10 mouse cellular contexts compared by ENCODE assay signal in genomic region chr8:122181414-122181813, GRCm38 (mm10).
DNase-seq lines count a peak whose midpoint lies in the region; ATAC-seq and TF ChIP-seq lines count a peak whose summit lies in the region.
"Had no signal": no experiment of that assay in that cellular context is flagged by ENCODE, and none has a peak within 500 bp of the region (broad histone marks: within the 10 kb centered on the region; RNA-seq: fewer than 3 reads in every experiment).

No protein-coding gene starts in this region.

- in situ Hi-C loops in Patski (cut with MboI; ENCODE audit: low pct_unique_long_range_greater_than_20kb), result no loop called here

- TF ChIP-seq CTCF in Patski (IDR thresholded peaks at IDR 0.05), result no peak

- CTCF ChIA-PET in Patski (lab: Charles Lee), result interaction anchor here (1.2 to 1.7 kb wide), 3 partner anchors 9 to 45 kb away, joined by 3 to 7 read pairs (median 7); no protein-coding TSS in a partner anchor

- H3K4me3 ChIP-seq in limb, embryonic 15.5 days, result no peak overlapping the region
- H3K4me3 ChIP-seq in midbrain, embryonic 15.5 days, result no peak overlapping the region
- H3K4me3 ChIP-seq: layer of hippocampus, adult 2 months had no signal

- H3K4me1 ChIP-seq in limb, embryonic 15.5 days, result peaks cover 33% of the 10 kb centered on the region
- no peaks in the 10 kb centered on the region for H3K4me1 ChIP-seq in midbrain, embryonic 15.5 days

- no peak overlapping the region for H3K9ac ChIP-seq in limb, embryonic 15.5 days
- H3K9ac ChIP-seq in midbrain, embryonic 15.5 days, result no peak overlapping the region

- intact Hi-C loops in left cerebral cortex, postnatal 14 days (cut with DNase I), result no loop called here

- no peak overlapping the region for H3K4me2 ChIP-seq in limb, embryonic 15.5 days
- H3K4me2 ChIP-seq in midbrain, embryonic 15.5 days, result no peak overlapping the region

- peak overlapping the region; percentile 28 for H3K27ac ChIP-seq in limb, embryonic 15.5 days
- no peak overlapping the region for H3K27ac ChIP-seq in midbrain, embryonic 15.5 days
- H3K27ac ChIP-seq: layer of hippocampus, adult 2 months had no signal

- no peaks in the 10 kb centered on the region for H3K36me3 ChIP-seq in limb, embryonic 15.5 days
- no peaks in the 10 kb centered on the region for H3K36me3 ChIP-seq in midbrain, embryonic 15.5 days (replicated peaks)

- H3K27me3 ChIP-seq in Patski, result no peaks in the 10 kb centered on the region
- peaks cover 8% of the 10 kb centered on the region; the same call in 1 of the 2 replicates for H3K27me3 ChIP-seq in limb, embryonic 15.5 days
- H3K27me3 ChIP-seq in midbrain, embryonic 15.5 days (replicated peaks), result no peaks in the 10 kb centered on the region

- no peaks in the 10 kb centered on the region for H3K9me3 ChIP-seq in limb, embryonic 15.5 days
- H3K9me3 ChIP-seq in midbrain, embryonic 15.5 days, result no peaks in the 10 kb centered on the region

- DNase-seq in left cerebral cortex, adult 18-20 months (ENCODE audit: low spot score in 2 of 2), result peak; percentile 49 to 58
- no peak for DNase-seq in left cerebral cortex, postnatal 14 days (ENCODE audit: low spot score in 2 of 2)
- DNase-seq in Patski (ENCODE audit: low read depth, low spot score), result peak; percentile 87
- peak; percentile 43 to 61 for DNase-seq in cerebellum, postnatal 36 days
- no peak for DNase-seq in urinary bladder, postnatal 10 days (ENCODE audit: low spot score)
- no peak for DNase-seq in lung, adult 18-20 months

- POLR2A ChIA-PET in Patski (lab: Charles Lee), result interaction anchor here (1.4 kb wide), 1 partner anchor 48 kb away, joined by 3 read pairs; no protein-coding TSS in a partner anchor

- peak; percentile 60 for ATAC-seq in Patski
- no peak for ATAC-seq in limb, embryonic 15.5 days (ENCODE audit: insufficient number of reproducible peaks, low FRiP score, low TSS enrichment, low read depth)
- ATAC-seq in midbrain, embryonic 15.5 days (replicated peaks), result no peak
- ATAC-seq: activated CD4-positive, CD25-positive, alpha-beta regulatory T cell, adult 4 months had no signal

- 42% methylated on average over 9 of the region's 9 CpGs for WGBS in limb, embryonic 15.5 days
- WGBS in midbrain, embryonic 15.5 days, result 79% methylated on average over 9 of the region's 9 CpGs

Comparison
In these comparisons a context has a peak if more than half of its experiments do, and no peak if none do; other contexts are left out.
1. DNase-seq: peak in left cerebral cortex, adult 18-20 months (2 of 2), Patski (single experiment) and cerebellum, postnatal 36 days (2 of 2); none in left cerebral cortex, postnatal 14 days (0 of 2), urinary bladder, postnatal 10 days (single experiment) and lung, adult 18-20 months (0 of 2).